Mouse (Mus musculus) urinary bladder, postnatal 14 days (tissue): ENCODE results near the gene Cdx4.

ENCODE experiments used
- DNase-seq: peaks from one replicate; pipeline ENCODE4 v3.0.0; 2021; ENCODE audit warnings: low spot score

Cdx4 gene

GRCm38 (mm10) chrX:103321146-103321545, at the start of gene Cdx4:
Gene Cdx4, plus strand, starts transcription at chrX:103321398.
- no peak for DNase-seq

GRCm38 (mm10) chrX:103274325-103274724, 46.9 kb upstream of the Cdx4 start:
- peak; percentile 18 for DNase-seq

GRCm38 (mm10) chrX:103286899-103287722, 34.1 kb upstream of the Cdx4 start:
- peak; percentile 2 for DNase-seq

- DNase-seq, result no peak
Observed at GRCm38 (mm10) chrX:103287846-103288377, 33.3 kb upstream of the Cdx4 start.

GRCm38 (mm10) chrX:103288485-103289330, 32.5 kb upstream of the Cdx4 start:
- no peak for DNase-seq

- no peak for DNase-seq
Observed at GRCm38 (mm10) chrX:103298937-103299336, 22.3 kb upstream of the Cdx4 start.

- no peak for DNase-seq
Observed at GRCm38 (mm10) chrX:103308262-103308661, 12.9 kb upstream of the Cdx4 start.

GRCm38 (mm10) chrX:103311723-103312122, 9.5 kb upstream of the Cdx4 start:
- no peak for DNase-seq

- DNase-seq, result no peak
Observed at GRCm38 (mm10) chrX:103314146-103314545, 7.1 kb upstream of the Cdx4 start.

- no peak for DNase-seq
Observed at GRCm38 (mm10) chrX:103325900-103326299, 4.7 kb downstream of the Cdx4 start.

GRCm38 (mm10) chrX:103329386-103329785, 8.2 kb downstream of the Cdx4 start:
- no peak for DNase-seq

GRCm38 (mm10) chrX:103331125-103331858, 10.1 kb downstream of the Cdx4 start:
- DNase-seq, result no peak

GRCm38 (mm10) chrX:103341369-103342113, 20.3 kb downstream of the Cdx4 start:
- no peak for DNase-seq

- no peak for DNase-seq
Observed at GRCm38 (mm10) chrX:103355784-103356183, 34.6 kb downstream of the Cdx4 start.

- peak; percentile 70 for DNase-seq
Observed at GRCm38 (mm10) chrX:103356287-103356686, 35.1 kb downstream of the Cdx4 start, which contains the start of gene Chic1. Gene Chic1, plus strand, starts transcription at chrX:103356476.

GRCm38 (mm10) chrX:103356761-103357236, 35.6 kb downstream of the Cdx4 start:
- DNase-seq, result no peak

GRCm38 (mm10) chrX:103366201-103366600, 45.0 kb downstream of the Cdx4 start:
- DNase-seq, result peak; percentile 10

GRCm38 (mm10) chrX:103368650-103369049, 47.5 kb downstream of the Cdx4 start:
- no peak for DNase-seq

- no peak for DNase-seq
Observed at GRCm38 (mm10) chrX:103371221-103371620, 50.0 kb downstream of the Cdx4 start.

GRCm38 (mm10) chrX:103371627-103372026, 50.4 kb downstream of the Cdx4 start:
- DNase-seq, result no peak

- DNase-seq, result no peak
Observed at GRCm38 (mm10) chrX:103374250-103374649, 53.1 kb downstream of the Cdx4 start.
